Mouse (Mus musculus) forebrain, postnatal 0 days (tissue): ENCODE results near the gene Akap6. TPM values are rescaled to one million over a fixed set of nuclear protein-coding genes. Genes with fewer than 3 reads are reported as not detected.

Source experiments
- ATAC-seq: fragments of 200-750 bp; cut with Nextera tagmentation; 2 replicates; pipeline ENCODE4 v1.8.0; 2017; ENCODE audit warnings: mild to moderate bottlenecking, moderate library complexity
- DNase-seq: peaks from one replicate; pipeline ENCODE4 v3.0.0-alpha.2; 2015
- H3K27ac ChIP-seq: fragments of 300-500 bp; sonication (generic); 2 replicates; pipeline ENCODE4 v1.5.1; 2014; ENCODE audit warnings: low read depth, mild to moderate bottlenecking, antibody characterized with exemption, low read length, moderate library complexity, mixed read lengths
- H3K27me3 ChIP-seq: fragments of 300-500 bp; sonication (generic); 2 replicates; pipeline ENCODE4 v1.6.1; 2014; ENCODE audit warnings: mild to moderate bottlenecking, low read length, mixed read lengths; ENCODE audit not compliant: insufficient read depth
- H3K36me3 ChIP-seq: fragments of 300-500 bp; sonication (generic); 2 replicates; pipeline ENCODE4 v1.6.1; 2014; ENCODE audit warnings: mild to moderate bottlenecking, moderate library complexity; ENCODE audit not compliant: insufficient read depth
- H3K4me1 ChIP-seq: fragments of 300-500 bp; sonication (generic); 2 replicates; pipeline ENCODE4 v1.6.1; 2014; ENCODE audit warnings: antibody characterized with exemption; ENCODE audit not compliant: insufficient read depth
- H3K4me2 ChIP-seq: fragments of 300-500 bp; sonication (generic); 2 replicates; pipeline ENCODE4 v1.6.1; 2014; ENCODE audit warnings: low read depth, mild to moderate bottlenecking, moderate library complexity
- H3K4me3 ChIP-seq: fragments of 300-500 bp; sonication (generic); 2 replicates; pipeline ENCODE4 v1.5.1; 2014; ENCODE audit warnings: low read depth, low read length, mixed read lengths
- H3K9ac ChIP-seq: fragments of 300-500 bp; sonication (generic); 2 replicates; pipeline ENCODE4 v1.6.1; 2014; ENCODE audit warnings: mild to moderate bottlenecking
- H3K9me3 ChIP-seq: fragments of 300-500 bp; sonication (generic); 2 replicates; pipeline ENCODE4 v1.6.1; 2016; ENCODE audit warnings: low read length
- CTCF ChIP-seq: sonication (generic); IDR thresholded peaks from 2 replicates; pipeline ENCODE4 v1.5.1; 2016; ENCODE audit warnings: antibody characterized with exemption, control low read depth, low read depth
- WGBS: fragments of 180-500 bp; shearing (Covaris S2); extraction: QIAGEN DNeasy Blood & Tissue Kit; methylation state at CpG from one replicate; pipeline ENCODE4 v1.1.7; 2014; 5-methylcytosine and 5-hydroxymethylcytosine counted together
- polyA plus RNA-seq: library from polyadenylated mRNA; unstranded; fragments of >200 nt; fragmentation: Nextera tagmentation; extraction: Ambion mirVana; gene quantifications from 2 replicates; pipeline ENCODE4 v1.2.1, GENCODE M21; 2015
- total RNA-seq: library from RNA; depleted of rRNA; stranded (reverse); fragments of >200 nt; gene quantifications from 2 replicates; pipeline ENCODE4 v1.2.3, GENCODE M21; 2014

The Akap6 gene
- total and polyA plus RNA-seq, 2 experiments from 2014 or later = 14.4 to 68.9 TPM

- DNase-seq (peak; percentile 55), ATAC-seq (peak; percentile 86)
- Histone ChIP-seq H3K9ac (no peak overlapping the region), H3K4me1 (peaks cover 8% of the 10 kb centered on the region), H3K27me3 (no peaks in the 10 kb centered on the region), H3K36me3 (no peaks in the 10 kb centered on the region), H3K27ac (peak overlapping the region; percentile 15), H3K4me2 (peak overlapping the region; percentile 30), H3K9me3 (0 out of 2 replicates have a peak, but pooled peaks cover 4% of the 10 kb centered on the region), H3K4me3 (no peak overlapping the region; the same call in 1 of the 2 replicates)
- no peak for TF ChIP-seq CTCF
- 10% methylated on average over 14 of the region's 14 CpGs for WGBS
Measured at GRCm38 (mm10) chr12:52782902-52783441, 83.8 kb downstream of the Akap6 start.

GRCm38 (mm10) chr12:52785217-52785616, 86.0 kb downstream of the Akap6 start:
- Histone ChIP-seq H3K36me3 (no peaks in the 10 kb centered on the region), H3K4me1 (peaks cover 14% of the 10 kb centered on the region), H3K27me3 (no peaks in the 10 kb centered on the region), H3K9ac (no peak overlapping the region), H3K9me3 (no peaks in the 10 kb centered on the region), H3K27ac (no peak overlapping the region), H3K4me3 (no peak overlapping the region), H3K4me2 (no peak overlapping the region)
- no peak for ATAC-seq
- no peak for DNase-seq
- no peak for TF ChIP-seq CTCF

GRCm38 (mm10) chr12:52790350-52790768, 91.2 kb downstream of the Akap6 start:
- H3K27me3 ChIP-seq = no peaks in the 10 kb centered on the region
- H3K9me3 ChIP-seq = no peaks in the 10 kb centered on the region
- no peak overlapping the region for H3K27ac ChIP-seq
- peaks cover 9% of the 10 kb centered on the region; the same call in 1 of the 2 replicates for H3K4me1 ChIP-seq
- H3K36me3 ChIP-seq = no peaks in the 10 kb centered on the region
- H3K9ac ChIP-seq = no peak overlapping the region
- H3K4me2 ChIP-seq = no peak overlapping the region
- WGBS = 5% methylated on average over 8 of the region's 8 CpGs
- TF ChIP-seq CTCF = no peak
- no peak overlapping the region for H3K4me3 ChIP-seq
- DNase-seq (peak; percentile 20), ATAC-seq (peak; percentile 61)

GRCm38 (mm10) chr12:52794131-52794530, 94.9 kb downstream of the Akap6 start:
- H3K36me3 ChIP-seq = 0 out of 2 replicates have a peak, but pooled peaks cover 3% of the 10 kb centered on the region
- DNase-seq (no peak), ATAC-seq (no peak)
- TF ChIP-seq CTCF = no peak
- no peak overlapping the region for H3K4me2 ChIP-seq
- no peaks in the 10 kb centered on the region for H3K27me3 ChIP-seq
- no peak overlapping the region for H3K27ac ChIP-seq
- H3K9me3 ChIP-seq = no peaks in the 10 kb centered on the region
- H3K9ac ChIP-seq = no peak overlapping the region
- peaks cover 9% of the 10 kb centered on the region; the same call in 1 of the 2 replicates for H3K4me1 ChIP-seq
- 90% methylated on average over 4 of the region's 4 CpGs for WGBS
- no peak overlapping the region for H3K4me3 ChIP-seq

- H3K27ac ChIP-seq = no peak overlapping the region
- no peak for TF ChIP-seq CTCF
- no peaks in the 10 kb centered on the region for H3K27me3 ChIP-seq
- H3K36me3 ChIP-seq = 0 out of 2 replicates have a peak, but pooled peaks cover 3% of the 10 kb centered on the region
- no peak overlapping the region for H3K4me2 ChIP-seq
- 83% methylated on average over 18 of the region's 18 CpGs for WGBS
- no peak overlapping the region for H3K4me3 ChIP-seq
- no peak overlapping the region for H3K9ac ChIP-seq
- ATAC-seq = no peak
- H3K9me3 ChIP-seq = no peaks in the 10 kb centered on the region
- no peaks in the 10 kb centered on the region for H3K4me1 ChIP-seq
- DNase-seq = no peak
Measured at GRCm38 (mm10) chr12:52795551-52796470, 96.6 kb downstream of the Akap6 start.

- H3K4me2 ChIP-seq = no peak overlapping the region
- no peaks in the 10 kb centered on the region for H3K27me3 ChIP-seq
- H3K9me3 ChIP-seq = no peaks in the 10 kb centered on the region
- ATAC-seq (peak; percentile 48; the same call in 1 of the 2 replicates), DNase-seq (no peak)
- WGBS = 22% methylated on average over 4 of the region's 4 CpGs
- 0 out of 2 replicates have a peak, but pooled peaks cover 3% of the 10 kb centered on the region for H3K36me3 ChIP-seq
- H3K27ac ChIP-seq = no peak overlapping the region
- TF ChIP-seq CTCF = no peak
- H3K4me1 ChIP-seq = no peaks in the 10 kb centered on the region
- H3K9ac ChIP-seq = no peak overlapping the region
- H3K4me3 ChIP-seq = no peak overlapping the region
Measured at GRCm38 (mm10) chr12:52796471-52796795, 97.2 kb downstream of the Akap6 start.

GRCm38 (mm10) chr12:52799717-52800116, 100.5 kb downstream of the Akap6 start:
- Histone ChIP-seq H3K36me3 (0 out of 2 replicates have a peak, but pooled peaks cover 10% of the 10 kb centered on the region), H3K9me3 (no peaks in the 10 kb centered on the region), H3K4me3 (no peak overlapping the region), H3K9ac (no peak overlapping the region), H3K4me2 (no peak overlapping the region), H3K27me3 (no peaks in the 10 kb centered on the region), H3K27ac (no peak overlapping the region), H3K4me1 (no peaks in the 10 kb centered on the region)
- no peak for ATAC-seq
- DNase-seq = no peak
- WGBS = 93% methylated on average over 9 of the region's 9 CpGs
- TF ChIP-seq CTCF = no peak
